Mouse (Mus musculus) mouse trophoblast stem cell (cell line): ENCODE measurements around the gene Mfn1.

Experiments used
- in situ Hi-C, 2 experiments: fragments of 300-500 bp; cut with MseI, MboI; formaldehyde crosslinking; loops; 2 replicates in 1 of 2; 3 replicates in 1 of 2; pipeline ENCODE4 v1.15.1; 2025

Mfn1 gene

GRCm38 (mm10) chr3:32509496-32510374 lies 19.5 kb upstream of the Mfn1 start, which contains the start of gene Zfp639:
Gene Zfp639, plus strand, starts transcription at chr3:32510259.
- in situ Hi-C loops = loop anchor here in 1 of 2 experiments (10.0 kb wide), 1 partner anchor 125 kb away; no protein-coding TSS in a partner anchor

DNA sequence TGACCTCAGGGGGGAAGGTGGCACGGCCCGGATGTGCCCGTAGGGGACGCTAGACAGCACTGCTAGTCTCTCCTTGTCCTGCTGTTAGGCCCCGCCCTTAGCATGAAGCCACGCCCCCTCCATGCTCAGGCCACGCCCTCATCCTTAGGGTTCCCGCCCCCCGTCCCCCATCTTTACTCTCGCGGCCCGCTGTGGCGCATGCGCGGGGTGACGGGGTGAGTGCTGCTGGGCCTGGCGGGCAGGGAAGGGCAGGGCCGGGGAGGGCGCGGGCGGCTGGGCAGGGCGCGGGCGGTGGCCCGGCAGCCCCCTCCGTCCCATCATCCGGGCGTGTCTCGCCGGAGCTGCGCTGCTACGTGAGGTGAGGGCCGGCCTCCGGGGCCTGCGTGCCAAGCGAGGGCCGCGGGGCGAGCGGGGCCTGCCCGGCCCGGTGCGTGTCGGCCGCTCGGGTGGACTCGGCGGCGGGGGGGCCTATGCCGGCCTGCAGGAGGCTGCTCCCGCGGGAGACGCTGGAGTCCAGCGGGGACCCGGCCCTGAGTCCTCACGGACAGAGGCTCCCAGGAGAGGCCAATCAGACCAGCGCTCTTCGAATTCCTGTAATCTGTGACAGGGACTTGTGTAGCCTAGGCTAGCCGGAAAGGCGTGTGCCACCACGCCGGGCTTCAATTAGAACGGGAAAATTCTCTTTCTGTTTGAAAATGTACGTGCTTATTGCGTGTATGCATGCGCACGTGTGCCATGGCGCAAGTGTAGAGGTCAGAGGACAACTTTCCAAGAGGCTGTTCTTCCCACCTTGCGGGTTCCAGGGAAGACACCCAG lies 18.7 kb upstream of the Mfn1 start:
- in situ Hi-C loops = no loop called here

GRCm38 (mm10) chr3:32511191-32511550 lies 18.1 kb upstream of the Mfn1 start:
- in situ Hi-C loops = no loop called here

- in situ Hi-C loops = no loop called here
Measured at GRCm38 (mm10) chr3:32512686-32513284, 16.5 kb upstream of the Mfn1 start.

- in situ Hi-C loops = no loop called here
Measured at GRCm38 (mm10) chr3:32513528-32513927, 15.7 kb upstream of the Mfn1 start.

DNA sequence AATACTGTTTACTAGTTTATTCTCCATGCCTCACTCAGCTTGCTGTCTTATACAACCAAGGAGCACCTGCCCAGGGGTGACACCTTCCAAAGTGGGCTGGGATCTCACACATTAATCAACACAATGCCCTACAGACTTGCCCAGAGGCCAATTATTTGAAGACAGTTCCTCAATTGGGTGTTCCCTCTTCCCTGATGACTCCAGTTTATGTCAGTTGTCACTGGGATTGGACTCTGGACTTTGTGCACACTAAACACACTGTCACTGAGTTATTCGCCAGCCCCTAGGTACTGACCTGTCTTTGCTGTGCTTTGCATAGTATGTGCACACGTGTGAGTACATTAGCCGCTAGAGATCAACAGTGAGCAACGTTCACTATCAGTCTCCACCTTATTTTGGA lies 2.1 kb upstream of the Mfn1 start:
- in situ Hi-C loops = no loop called here

DNA sequence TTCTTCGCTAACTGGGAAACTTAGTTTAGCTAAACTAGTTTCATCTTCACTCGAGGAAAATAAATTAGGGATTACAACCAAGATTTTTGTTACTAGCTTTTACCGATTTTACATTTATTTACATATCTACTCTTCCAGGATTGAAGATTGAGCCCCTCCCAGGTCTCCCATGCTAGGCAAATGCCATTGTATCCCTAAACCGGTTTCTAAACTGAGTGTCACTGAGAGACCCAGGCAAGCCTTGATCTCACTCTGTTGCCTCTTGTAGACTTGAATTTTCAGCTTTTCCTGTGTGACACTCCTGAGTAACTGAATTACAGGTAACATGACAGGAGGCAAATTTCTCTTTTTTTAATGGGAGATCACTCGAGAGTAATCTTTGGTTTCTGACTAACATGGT lies 776 bp downstream of the Mfn1 start:
- in situ Hi-C loops = no loop called here

DNA sequence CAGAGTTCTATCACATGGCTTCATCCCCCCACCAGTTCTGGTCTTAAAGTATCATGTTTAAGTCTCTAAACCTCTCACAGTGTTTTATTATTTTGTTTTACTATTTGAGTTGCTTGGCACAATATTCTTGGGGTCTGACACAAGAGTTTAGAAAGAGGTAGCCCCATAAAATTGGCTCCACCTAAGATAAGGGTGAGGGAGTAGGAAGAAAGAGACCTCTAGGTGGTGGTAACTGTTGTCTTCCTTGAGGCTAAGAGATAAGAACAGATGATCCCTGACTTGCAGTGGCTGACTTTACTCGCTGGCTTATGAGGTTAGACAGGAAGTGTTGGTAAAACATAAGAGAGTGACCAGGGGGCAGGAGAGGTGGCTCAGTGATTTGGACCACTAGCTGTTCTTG lies 6.4 kb downstream of the Mfn1 start:
- in situ Hi-C loops = no loop called here

DNA sequence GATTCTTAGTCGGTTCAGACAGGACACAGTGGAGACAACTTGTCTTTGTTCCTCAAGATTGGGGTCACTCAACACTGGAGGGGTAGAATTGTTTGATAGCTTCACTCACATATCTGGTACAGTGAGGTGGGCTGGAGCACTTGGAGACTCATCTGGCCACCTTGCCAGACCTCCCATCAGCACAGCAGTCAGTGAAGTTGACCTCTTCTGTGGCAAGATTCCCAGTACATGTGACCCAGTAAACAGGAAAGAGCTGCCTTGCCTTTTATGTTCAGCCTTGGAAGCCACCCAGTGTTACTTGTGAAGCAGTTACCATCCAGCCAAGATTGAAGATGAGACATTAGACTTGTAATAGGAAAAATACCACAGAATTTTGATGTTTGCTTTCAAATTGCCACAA lies 8.3 kb downstream of the Mfn1 start:
- in situ Hi-C loops = no loop called here

DNA sequence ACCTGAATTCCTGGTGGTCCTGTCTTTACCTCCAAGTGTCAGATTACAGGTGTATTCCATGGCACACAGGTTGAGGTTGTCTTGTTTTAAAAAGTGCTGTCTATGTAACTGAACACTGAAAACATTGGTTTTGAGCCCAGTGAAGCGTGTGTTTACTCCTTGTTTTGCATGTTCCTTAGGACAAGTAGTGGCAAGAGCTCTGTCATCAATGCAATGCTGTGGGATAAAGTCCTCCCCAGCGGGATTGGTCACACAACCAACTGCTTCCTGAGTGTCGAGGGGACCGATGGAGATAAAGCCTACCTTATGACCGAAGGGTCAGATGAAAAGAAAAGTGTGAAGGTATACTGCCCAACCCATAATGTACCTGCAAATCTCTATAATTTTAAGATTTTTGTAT lies 8.8 kb downstream of the Mfn1 start:
- in situ Hi-C loops = no loop called here

DNA sequence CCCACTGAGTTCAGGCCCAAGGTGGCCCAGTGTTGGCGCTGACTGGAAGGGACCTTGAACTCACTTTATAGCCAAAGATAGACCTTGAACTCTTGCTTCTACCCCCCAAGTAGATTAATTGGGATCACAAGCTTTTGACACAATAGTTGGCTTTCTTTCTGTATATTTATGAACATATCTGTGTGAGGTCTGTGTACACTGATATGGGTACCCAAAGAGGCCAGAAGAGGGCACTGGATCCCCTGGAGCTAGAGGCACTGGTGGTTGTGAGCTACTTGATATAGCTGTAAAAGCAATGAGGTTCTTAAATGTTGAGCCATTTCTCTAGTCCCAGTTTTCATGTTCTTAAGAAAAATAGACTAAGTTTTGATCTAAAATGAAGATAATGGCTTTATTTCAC lies 23.8 kb downstream of the Mfn1 start:
- in situ Hi-C loops = no loop called here

DNA sequence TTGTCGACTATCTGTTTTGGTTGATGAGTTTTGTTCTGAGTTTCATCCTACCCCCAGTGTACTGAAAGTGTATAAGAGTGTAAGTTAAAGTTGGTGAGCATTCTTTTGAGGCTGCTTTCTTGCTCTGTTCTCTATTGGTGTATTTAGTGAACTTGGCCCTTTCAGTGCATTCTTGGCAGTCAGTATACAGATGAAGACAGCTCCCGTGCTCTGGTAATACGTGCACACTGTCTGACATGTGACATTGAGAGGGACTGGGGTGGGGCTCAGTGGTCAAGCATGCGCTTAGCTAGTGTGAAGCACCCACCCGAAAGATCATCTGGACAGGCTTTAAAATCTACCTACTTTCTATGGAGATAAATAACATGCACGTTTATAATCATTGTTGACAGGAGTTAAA lies 34.1 kb downstream of the Mfn1 start:
- in situ Hi-C loops = no loop called here

DNA sequence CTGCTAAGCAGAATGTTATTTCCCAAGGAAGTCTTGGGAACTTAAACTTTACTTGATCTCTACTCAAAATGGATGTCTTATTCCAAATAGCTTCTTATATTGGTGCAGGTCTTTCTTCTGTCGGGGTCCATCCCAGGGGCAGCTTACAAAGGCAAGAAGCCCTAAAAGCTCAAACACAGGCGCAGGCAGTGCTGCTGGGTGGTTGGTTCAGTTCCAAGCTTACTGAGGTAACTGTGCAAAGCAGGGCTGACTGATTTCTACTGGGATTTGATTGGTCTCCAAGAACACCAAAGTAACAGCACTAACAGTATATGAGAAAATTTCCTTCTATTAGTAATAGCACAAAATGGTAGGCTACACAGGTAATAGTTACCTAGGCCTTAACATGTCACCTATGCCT lies 43.8 kb downstream of the Mfn1 start:
- in situ Hi-C loops = no loop called here

DNA sequence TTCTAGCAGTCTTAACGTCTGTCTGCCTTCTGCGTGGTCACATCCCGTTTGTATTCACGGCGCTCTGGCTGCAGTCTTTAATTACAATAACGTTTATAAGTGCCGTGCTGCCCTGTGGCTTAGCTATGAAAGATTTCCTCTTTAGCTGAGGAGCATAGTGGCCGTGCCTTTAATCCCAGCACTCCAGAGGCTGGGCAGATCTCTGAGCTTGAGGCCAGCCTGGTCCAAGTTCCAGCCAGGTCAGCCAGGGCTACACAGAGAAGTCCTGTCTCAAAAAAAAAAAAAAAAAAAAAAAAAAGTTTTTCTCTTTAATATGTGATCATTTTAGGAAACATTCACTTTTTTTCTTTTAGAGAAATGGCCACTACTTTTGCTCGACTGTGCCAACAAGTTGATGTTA lies 44.6 kb downstream of the Mfn1 start:
- in situ Hi-C loops = no loop called here

DNA sequence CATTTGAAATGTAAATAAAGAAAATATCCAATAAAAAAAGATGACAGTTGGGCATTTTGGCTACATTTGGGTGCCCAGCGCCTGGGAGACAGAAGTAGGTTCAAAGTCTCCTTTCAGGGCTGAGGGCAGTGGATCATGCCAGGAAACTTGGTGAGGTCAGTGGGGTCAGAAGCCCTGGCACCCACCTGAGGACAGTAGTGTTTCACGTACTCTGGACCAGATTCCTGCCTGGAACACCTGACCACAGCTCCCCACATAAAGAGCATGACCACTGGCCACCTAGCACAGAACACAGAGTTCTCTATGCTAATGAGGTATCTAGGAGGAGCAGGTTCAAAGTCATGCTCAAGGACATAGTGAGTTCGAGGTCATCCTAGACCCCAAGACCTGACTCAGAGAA lies 45.9 kb downstream of the Mfn1 start:
- in situ Hi-C loops = no loop called here

- in situ Hi-C loops = no loop called here
Measured at GRCm38 (mm10) chr3:32578772-32579171, 49.5 kb downstream of the Mfn1 start.

GRCm38 (mm10) chr3:32580738-32581137 lies 51.5 kb downstream of the Mfn1 start:
- in situ Hi-C loops = no loop called here

GRCm38 (mm10) chr3:32581911-32582310 lies 52.6 kb downstream of the Mfn1 start:
- in situ Hi-C loops = no loop called here

GRCm38 (mm10) chr3:32583489-32583888 lies 54.2 kb downstream of the Mfn1 start:
- in situ Hi-C loops = no loop called here

DNA sequence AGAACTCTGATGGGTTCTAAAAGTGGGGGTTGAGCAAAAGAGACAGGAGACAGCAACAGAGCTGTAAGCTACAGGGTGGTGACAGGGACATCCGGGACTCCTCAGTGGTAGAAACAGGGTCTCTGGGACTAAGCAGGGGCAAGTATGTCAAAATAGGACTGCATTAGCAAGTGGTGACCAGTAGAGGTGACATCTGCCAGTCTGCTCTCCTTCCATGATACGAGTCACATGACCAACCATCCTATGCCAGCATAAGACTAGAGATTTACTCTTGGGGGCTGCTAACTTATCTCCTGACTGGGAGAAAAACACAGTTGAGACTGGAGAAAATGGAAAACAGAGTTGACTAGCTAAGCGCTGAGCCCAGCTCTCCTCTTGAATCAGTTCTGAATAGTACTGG lies 57.0 kb downstream of the Mfn1 start:
- in situ Hi-C loops = no loop called here

- in situ Hi-C loops = no loop called here
Measured at GRCm38 (mm10) chr3:32595080-32595479, 65.8 kb downstream of the Mfn1 start.

- in situ Hi-C loops = no loop called here
Measured at GRCm38 (mm10) chr3:32599328-32599727, 70.1 kb downstream of the Mfn1 start.
